Mouse (Mus musculus) ES-CJ7 (cell line): Measurements from ENCODE around the gene Tmtc2.

Source experiments
- DNase-seq: peaks from one replicate; pipeline ENCODE4 v3.0.0; 2011; ENCODE audit warnings: low read depth, low spot score

Tmtc2 gene

DNA sequence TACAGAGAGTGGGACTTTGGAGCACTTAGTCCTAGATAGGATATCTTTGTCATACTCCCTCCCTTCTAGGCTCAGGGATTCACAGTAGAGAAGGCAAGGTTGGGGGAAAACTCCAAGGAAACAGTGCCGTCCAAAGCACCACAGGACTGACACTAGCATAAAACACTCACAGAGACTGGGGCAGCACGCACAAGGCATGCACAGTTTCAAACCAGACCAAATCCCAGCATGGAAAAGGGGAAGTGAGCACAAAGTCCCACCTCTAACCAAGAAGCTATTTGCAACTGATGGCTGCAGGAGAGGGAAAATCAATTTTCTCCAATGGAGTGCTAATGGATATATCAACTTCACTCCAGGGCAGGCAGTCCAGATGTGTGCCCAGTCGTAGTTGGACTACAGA lies 276.7 kb downstream of the Tmtc2 start:
- DNase-seq = no peak

DNA sequence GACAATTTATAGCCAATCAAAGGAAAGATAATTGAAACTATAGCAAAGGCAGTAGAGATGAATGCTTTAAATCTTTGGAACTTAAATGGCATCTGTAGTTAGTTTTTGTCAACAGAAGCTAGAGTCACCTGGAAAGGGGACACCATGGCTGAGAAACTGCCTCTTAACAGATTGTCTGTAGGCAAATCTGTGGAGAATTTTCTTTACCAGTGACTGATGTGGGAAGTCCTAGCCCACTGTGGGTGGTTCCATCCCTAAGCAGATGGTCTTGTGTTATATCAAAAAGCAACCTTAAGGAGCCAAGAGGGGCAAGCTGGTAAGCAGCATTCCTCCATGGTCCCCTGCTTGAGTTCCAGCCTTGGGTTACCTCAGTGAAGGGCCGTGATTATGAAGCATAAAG lies 281.3 kb downstream of the Tmtc2 start:
- DNase-seq = no peak

DNA sequence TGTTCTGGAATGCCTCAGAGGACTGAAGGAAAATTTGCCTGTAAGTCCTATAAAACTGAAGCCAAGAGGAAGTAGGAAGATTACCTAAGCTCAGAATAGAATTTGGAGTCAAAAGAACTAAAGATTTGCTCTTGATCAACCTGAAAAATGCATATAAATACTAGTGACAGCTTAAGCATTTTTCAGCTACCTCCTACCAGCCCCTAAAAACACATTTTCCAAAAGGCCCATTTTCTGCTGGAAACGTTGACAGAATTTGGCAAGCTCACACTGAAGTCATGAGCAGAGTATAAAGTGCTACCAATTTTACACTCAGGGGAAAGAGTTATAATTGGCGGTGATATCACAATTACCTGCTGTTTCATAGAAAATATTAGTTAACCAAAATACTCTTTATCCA lies 285.8 kb downstream of the Tmtc2 start:
- DNase-seq = no peak

DNA sequence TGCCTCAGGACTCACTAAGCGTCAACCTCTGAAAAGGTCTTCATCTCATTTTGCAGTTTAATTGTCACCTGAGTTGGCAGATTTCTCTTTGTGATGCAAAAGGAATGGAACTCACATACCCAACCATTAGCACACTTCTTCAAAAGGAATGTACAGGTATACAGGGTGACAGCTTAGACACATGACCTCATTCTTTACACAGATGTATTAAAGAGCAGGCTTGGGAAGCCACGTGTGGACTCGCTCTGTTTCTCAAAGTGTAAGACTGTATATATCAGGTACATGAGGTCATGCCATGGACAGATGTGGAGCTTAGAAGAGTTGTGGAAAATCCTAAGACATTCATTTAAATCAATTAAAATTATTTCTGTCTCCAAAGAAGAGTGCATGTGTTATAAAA lies 286.7 kb downstream of the Tmtc2 start:
- DNase-seq = no peak

DNA sequence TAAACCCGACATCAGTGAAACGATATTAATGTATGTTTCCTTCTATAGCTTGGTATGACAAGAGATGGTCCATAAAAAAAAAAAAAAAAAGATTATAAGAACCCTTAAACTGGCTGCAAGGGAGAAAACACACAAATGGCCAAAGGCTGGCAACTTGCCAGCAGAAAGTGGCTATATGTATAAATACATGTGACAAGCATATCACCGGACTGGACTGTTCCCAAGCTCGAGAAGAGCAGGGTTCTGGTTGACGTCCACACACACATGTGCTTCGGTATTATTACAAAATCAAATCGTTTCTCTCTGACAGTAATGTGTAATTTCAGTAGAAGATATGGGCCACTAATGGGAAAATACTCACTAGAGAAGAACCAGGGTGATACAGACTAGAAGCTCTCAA lies 287.2 kb downstream of the Tmtc2 start:
- DNase-seq = no peak

DNA sequence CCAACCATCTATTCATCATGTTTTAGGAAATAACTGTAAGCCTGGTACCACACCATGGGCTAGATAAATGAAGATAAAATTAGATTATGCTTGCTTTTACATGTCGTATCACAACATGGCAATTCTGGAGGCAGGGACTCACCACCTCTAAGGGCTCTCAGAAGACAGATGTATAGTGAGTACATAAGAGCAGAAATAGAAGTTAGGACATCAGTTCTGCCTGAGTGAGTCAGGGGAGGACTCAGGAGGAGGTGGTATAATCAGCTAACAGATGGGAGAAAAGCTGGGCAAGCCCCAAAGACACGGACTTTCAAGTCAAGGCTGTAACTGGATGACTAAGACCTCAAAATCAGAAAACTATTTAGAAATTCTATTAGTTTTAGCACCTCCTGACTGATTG lies 288.0 kb downstream of the Tmtc2 start:
- no peak for DNase-seq

DNA sequence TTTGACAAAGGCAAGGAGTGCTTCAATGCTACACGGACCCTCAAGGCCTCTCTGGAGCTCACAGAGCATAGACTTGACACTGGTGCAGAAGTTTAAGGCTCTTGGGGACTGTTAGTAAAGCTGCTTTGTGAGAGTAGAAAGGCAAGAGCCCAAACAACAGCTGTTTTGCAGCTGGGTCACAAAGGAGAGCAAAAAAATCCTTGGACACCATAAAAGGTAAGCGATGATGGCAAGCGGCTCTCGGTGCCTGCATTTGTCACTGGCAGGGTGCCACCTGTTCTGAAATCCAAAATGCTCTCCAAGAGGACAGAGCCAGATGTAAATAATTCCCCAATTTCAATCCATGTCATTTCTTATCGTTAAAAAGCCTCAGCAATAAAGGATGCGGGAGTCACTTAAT lies 290.1 kb downstream of the Tmtc2 start:
- DNase-seq = no peak

DNA sequence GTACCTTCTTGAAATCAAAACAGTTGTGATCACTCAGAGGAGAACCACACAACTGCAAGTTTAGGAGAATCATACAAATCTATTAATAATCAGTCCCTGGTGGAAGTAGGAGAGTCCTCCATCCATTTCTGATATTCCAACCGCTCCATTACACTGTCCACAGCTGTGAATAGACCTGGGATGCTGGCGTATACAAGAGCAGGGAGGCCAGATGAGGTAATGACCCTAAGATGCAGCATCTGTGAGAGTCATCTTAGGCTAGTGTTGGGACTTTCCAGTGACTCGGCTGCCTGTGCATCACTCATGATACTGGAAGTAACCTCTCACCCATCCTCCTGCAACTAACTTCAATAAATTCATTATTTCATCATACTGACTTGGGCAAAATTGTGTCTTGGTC lies 293.3 kb downstream of the Tmtc2 start:
- DNase-seq = no peak

DNA sequence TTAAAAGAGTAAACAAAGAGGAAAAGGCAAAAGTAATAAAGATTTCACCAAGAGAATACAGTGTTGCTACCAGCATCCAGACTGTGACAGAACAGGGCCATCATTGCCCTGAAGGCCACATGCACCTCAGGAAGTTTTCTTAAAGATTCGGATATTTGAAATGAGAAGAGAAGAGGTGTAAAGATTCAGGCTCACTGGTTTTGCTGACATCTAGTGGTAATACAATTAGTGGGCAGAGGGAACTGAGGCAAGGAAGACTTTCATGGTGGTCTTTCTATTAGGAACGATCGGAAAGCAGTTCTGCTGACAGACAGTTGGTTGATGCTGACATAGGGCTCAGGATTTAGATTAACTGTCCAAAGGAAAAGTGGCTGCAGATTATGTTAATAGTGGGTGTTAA lies 314.2 kb downstream of the Tmtc2 start:
- peak; percentile 3 for DNase-seq

DNA sequence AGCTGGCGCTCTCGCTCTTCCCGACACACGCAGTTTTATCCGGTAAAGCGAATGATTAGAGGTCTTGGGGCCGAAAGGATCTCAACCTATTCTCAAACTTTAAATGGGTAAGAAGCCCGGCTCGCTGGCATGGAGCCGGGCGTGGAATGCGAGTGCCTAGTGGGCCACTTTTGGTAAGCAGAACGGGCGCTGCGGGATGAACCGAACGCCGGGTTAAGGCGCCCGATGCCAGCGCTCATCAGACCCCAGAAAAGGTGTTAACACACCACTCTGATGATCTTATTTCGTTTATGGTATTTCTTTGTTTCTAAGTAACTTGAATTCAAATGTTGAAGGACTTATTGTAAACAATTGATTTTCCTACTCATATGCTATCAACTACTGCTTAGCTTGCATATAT lies 336.0 kb downstream of the Tmtc2 start:
- peak; percentile 29 for DNase-seq

DNA sequence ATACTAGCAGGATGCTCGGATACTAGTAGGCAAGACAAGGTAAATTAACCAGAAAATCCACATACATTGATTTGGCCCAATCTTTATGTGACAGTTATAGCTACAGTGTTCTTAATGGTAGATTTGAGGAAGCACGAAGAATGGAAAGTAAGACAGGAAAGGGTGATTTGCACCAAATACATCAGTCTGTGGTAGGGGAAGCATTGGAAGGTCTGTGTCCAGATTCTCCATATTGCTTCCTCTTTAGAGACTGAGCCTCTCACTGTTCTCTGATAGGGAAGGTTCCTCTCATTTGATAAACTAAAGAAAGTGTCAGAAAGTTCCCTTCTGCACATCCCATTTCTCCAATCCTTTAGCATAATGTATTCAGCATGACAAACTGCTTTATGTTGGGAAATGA lies 341.4 kb downstream of the Tmtc2 start:
- no peak for DNase-seq

DNA sequence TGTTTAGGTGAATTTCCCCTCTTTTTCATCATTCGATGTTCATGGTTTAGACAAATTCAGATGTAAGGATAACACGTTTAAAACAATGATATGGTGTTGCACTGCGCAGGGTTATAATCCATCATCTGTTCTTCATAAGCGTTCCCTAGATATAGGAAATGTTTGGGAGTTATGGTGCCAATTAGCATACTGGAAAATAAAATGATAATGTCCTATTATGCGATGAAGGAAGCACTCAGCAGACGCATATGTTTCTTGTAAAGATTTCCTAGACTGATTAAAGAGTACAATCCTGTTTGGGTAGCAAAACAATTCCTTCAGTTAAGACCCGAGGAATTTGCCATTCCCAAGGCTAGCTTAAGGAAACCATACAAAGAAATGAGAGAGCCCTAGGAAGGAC lies 343.8 kb downstream of the Tmtc2 start:
- no peak for DNase-seq

DNA sequence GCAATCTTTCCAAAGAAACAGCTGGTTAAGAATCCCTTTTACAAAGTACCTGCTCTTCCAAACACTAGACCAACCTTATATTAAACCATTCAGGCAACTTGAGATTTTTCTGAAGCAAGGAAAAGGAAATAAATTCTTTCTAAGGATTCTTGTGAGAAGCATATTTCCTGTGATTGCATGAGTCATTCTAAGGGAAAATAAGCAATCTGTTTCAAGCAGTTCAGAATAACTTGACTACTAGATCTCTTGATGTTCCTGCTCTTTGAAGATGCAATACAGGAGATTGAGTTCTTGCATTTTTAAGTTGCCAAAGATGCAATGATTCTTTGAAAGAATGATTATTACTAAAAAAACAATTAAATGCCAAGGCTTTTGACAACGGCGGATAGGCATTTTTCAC lies 345.6 kb downstream of the Tmtc2 start:
- no peak for DNase-seq

DNA sequence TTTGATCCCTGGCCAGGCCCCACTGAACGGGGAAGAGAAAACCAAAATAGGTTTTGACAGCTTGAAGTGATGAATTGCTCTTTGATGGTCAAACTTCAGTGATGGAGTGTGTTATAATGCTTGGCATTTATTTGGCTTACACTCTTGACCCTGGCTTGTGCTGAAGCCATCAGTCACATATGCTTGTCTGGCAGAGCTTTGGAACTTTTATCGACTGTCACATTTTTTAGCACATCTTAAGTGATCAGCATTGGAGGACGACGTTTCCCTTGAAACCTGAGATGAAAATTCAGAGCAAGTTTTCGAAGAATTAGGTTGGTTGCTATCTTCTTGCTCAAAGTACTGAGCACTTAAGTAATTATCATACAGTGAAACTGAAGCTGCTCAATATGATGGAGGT lies 346.6 kb downstream of the Tmtc2 start:
- no peak for DNase-seq

DNA sequence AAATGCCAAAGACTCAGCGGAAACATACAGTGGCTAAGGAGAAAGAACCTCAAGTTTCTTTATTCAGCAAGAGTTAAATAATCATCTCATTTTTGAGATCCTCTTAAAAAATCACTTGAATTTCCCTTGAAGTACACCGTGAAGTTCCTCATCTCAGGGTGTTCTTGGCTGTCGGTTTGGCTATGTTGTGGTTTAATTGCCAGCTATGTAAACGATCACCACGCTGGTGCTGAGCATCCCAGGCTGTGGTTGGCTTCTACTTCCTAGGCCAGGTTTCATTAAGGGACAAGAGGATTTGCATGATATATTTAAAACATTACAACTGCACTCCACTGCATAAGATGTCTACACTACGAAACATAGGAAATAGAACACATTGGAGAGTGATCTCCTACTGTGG lies 348.5 kb downstream of the Tmtc2 start:
- DNase-seq = no peak

DNA sequence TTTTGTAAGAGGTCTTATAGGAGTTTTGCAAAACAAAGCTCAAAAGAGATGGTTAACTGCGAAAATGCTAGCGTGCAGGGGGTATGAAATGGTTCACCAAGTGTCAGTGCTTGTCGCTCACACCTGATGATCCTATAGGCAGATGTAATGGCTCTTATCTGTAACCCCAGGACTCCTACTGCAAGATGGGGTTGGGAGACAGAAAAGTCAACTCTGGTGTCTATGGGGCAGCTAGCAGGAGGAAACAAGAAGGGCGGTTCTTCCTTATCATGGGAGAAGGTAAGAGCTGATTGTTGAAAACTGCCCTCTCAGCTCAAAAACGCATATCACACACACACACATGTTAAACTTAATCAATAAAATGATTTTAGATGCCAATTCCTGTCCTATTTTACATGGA lies 351.3 kb downstream of the Tmtc2 start:
- DNase-seq = no peak

DNA sequence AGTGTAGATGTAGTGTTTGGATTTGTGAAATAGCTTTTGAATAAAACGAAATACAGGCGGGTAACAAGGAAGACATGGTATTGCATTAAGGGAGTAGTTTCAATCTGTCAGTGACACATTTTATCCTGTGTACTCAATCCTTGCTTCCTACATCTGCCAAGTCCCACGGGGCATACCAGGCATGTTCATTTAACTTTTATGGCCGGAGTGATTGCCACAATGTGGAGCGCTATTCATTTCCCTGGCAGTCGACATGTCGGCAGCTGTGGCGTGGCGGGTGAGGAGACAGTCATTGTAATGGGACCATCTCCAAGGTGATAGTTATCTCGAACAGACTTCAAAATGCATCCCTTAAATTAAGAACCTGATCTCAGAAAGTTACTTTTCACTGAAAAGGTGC lies 372.8 kb downstream of the Tmtc2 start:
- DNase-seq = no peak

DNA sequence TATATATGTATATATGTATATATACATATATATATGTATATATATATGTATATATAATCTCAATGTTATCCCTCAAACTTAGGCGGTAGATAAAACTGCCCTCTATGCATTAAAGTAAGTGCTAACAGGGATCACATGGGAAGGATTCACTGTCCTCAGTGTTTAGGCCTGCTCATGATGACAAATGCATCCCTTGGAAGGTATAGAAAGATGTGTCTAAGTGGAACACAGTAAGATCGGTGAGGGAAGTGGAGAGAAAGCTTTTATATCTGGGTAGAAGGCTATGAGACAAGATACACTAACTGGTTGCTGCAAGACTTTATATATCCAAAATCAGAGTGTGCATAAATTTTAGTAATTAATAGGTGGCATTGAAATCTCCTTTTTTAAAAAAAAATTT lies 373.6 kb downstream of the Tmtc2 start:
- no peak for DNase-seq

DNA sequence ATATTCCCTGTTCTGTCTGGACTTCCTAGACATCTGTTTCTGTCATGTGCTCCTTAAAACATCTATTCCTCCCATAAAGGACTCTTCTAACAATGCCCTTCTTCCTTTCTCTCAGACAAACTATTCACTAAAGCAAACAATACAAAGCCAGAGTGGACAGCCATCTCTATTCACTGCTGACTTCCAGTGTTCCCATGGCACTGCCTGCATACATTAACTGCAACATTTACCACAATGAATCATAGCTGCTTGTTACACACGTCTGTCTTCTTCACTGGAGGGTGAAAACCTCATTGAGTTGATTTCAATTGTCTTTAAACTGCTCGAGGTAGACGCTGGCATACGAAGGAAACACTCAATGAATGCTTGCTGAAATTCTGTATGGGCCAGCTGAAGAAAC lies 374.2 kb downstream of the Tmtc2 start:
- DNase-seq = no peak

DNA sequence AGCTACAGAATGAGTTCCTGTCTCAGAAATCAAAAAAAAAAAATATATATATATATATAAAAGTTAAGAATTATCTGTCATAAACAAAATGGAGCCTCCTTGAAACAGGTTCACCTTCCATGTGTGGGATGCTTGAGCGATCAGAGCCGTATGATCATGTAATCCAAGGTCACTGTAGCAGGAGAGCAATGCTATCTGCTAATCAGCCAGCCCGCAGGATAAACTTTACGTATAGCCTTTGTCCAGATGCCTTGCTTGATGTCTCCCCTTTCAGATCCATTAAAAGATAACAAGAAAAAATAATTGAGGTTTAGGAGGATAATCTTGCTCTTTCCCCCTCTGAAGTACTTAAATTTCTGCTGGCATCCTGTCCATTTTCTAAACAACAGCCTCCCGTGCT lies 374.7 kb downstream of the Tmtc2 start:
- DNase-seq = no peak

DNA sequence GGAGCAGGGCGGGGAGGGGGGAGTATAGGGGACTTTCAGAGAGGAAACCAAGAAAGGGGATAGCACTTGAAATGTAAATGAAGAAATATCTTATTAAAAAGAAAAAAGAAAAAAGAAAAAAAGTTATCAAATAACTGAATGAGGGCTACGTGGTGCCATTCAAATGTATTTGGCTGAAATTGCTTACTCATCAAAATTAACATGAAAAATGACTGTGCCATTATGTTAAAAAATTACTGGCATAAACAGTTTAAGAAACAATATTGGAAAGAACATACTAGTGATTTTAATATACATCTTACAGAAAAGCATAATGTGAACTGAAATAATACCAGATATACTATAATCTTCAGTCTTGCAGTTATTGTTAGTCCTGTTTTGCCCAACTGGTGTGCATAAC lies 378.9 kb downstream of the Tmtc2 start:
- no peak for DNase-seq

DNA sequence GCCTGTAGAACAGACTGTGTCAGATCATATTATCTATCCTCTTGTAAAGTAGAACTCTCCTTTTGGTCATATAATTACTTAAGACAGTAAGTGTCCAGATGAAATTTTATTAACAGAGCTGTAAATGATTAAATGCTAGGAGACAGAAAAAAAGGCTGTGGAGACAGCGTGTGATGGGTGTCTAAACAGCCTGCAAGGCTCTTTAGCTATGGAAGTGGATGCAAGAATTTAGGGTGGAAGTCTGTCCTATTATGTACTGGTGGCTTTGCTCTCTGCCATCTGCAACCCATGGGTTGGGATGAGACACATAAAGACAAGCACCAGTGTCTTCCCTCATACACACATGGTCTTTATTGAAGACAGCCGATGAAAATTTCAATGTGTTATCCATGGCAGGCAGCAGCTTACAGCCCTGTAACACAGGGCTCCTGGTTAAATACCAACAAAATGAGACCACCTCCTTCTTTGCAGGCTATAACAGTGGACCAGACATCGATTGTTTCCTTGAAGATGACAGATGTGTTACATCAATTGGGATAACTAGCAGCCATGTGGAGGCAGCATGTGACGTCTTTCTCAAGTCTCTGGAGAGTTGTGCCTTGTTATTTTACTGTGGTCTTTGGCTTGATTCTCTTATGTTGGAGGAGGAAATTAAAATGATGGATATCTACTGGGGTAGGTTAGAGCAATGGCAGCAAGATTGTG lies 380.3 kb downstream of the Tmtc2 start:
- DNase-seq = no peak

DNA sequence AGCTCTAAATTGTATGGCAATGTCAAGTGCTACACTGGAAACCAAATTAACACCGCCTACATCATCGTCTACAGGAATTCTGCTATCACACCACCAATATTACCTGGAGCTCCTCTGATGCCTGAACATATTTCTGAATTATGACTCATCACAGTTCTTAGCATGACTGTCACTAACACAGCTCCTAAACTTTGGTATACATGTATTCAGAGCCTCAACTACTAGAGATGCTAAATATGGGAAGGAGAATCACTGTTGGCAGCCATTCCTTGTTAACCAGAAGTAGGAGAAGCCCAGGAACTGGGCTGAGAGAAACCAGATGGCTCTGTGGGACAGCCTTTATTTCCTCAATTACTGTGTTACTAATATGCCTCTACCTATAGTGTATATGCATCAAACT lies 382.2 kb downstream of the Tmtc2 start:
- DNase-seq = no peak

DNA sequence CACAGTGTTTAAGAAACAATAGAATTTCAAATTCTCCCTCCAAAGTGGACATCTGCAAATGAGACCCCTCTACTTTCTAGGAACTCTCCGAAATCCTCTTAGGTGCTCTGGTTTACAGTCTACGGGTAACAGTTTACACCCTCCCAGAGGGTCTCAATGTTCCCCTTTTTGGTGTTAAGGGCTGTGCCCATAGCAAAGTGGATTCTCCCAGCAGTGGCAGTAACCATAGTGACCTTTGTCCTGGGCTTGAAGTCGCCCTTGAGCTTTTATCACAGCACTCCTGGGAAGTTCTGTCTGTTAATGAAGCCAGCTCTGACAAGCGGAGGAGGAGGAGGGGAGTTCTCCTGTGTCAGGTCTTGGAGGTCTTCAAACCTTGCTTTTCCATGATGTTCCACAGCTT lies 384.5 kb downstream of the Tmtc2 start:
- DNase-seq = peak; percentile 13
